Mouse (Mus musculus): ENCODE measurements around the gene Nme3.

- TF ChIP-seq POLR2A (IDR thresholded peaks at IDR 0.05; ENCODE audit: low read depth, low read length) (no peak), CTCF (IDR thresholded peaks at IDR 0.05; ENCODE audit: extremely low read depth, insufficient read depth, insufficient read length, insufficient replicate concordance) (no peak)
Measured at GRCm38 (mm10) chr17:24850773-24851127, 45.5 kb upstream of the Nme3 start.

Data from spleen, adult 2 months (tissue).